Comparison of ENCODE assay signal across 19 mouse cellular contexts in the genomic region with DNA sequence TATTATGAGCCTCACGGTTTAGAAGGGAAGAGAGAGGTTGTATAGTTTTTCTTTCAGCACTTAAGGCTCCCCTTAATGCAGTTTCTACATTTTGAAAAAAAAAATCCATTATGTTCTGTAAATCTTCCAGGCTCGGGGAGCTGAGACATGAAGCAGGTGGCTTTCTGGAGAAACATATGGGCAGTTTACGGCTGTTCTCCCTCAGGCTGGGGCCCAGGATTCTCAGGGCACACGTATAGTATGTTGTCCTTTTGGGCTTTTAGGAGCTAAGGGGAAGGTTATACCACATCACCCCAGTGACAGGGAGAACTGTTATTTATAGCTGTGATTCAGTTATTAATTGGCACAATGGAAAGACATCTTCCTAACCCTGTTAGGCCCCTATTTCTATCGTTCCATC. TPM values are rescaled to one million over a fixed set of nuclear protein-coding genes. Genes with fewer than 3 reads are reported as not detected.
DNase-seq lines count a peak whose midpoint lies in the region; ATAC-seq lines count a peak whose summit lies in the region.
"Had no signal": no experiment of that assay in that cellular context is flagged by ENCODE, and none has a peak within 500 bp of the region (broad histone marks: within the 10 kb centered on the region; RNA-seq: fewer than 3 reads in every experiment).

No protein-coding gene starts in this region.

- peak; percentile 49 for DNase-seq in forebrain, embryonic 14.5 days (ENCODE audit: low spot score)
- DNase-seq in forebrain, embryonic 11.5 days (ENCODE audit: low spot score), result no peak
- DNase-seq in midbrain, embryonic 14.5 days, result no peak
- no peak for DNase-seq in adrenal gland, adult 8-10 months
- DNase-seq in heart, adult 18-20 months, result no peak
- DNase-seq: adrenal gland, postnatal 25 days; embryo, embryonic 11 days; gastrocnemius, postnatal 14 days; heart, postnatal 10 days; layer of hippocampus, postnatal 36 days; left cerebral cortex, postnatal 4 days; lung, adult 2 months; lung, postnatal 4 days had no signal

- H3K36me3 ChIP-seq in forebrain, embryonic 14.5 days (ENCODE audit: control insufficient read depth, insufficient read depth, low read length), result no peaks in the 10 kb centered on the region
- H3K36me3 ChIP-seq in forebrain, embryonic 11.5 days (ENCODE audit: control insufficient read depth, insufficient read depth, low read length), result no peaks in the 10 kb centered on the region
- H3K36me3 ChIP-seq in midbrain, embryonic 14.5 days (ENCODE audit: control insufficient read depth, insufficient read depth, low read length), result no peaks in the 10 kb centered on the region
- H3K36me3 ChIP-seq in midbrain, embryonic 13.5 days, result no peaks in the 10 kb centered on the region
- no peaks in the 10 kb centered on the region for H3K36me3 ChIP-seq in forebrain, embryonic 15.5 days
- H3K36me3 ChIP-seq: embryonic facial prominence, embryonic 15.5 days; kidney, embryonic 15.5 days had no signal

- 51% methylated on average over 5 of the region's 5 CpGs for WGBS in forebrain, embryonic 14.5 days
- 67% methylated on average over 5 of the region's 5 CpGs for WGBS in forebrain, embryonic 11.5 days
- 51% methylated on average over 5 of the region's 5 CpGs for WGBS in midbrain, embryonic 14.5 days
- whole genome bisulfite sequencing in midbrain, embryonic 13.5 days, result 59% methylated on average over 5 of the region's 5 CpGs
- WGBS in forebrain, embryonic 15.5 days, result 50% methylated on average over 5 of the region's 5 CpGs

- H3K27me3 ChIP-seq in forebrain, embryonic 14.5 days (replicated peaks; ENCODE audit: control insufficient read depth, insufficient read depth, low read length), result no peaks in the 10 kb centered on the region
- no peaks in the 10 kb centered on the region for H3K27me3 ChIP-seq in forebrain, embryonic 11.5 days (ENCODE audit: control insufficient read depth, insufficient read depth, low read length)
- H3K27me3 ChIP-seq in midbrain, embryonic 14.5 days (ENCODE audit: control insufficient read depth, insufficient read depth, low read length), result no peaks in the 10 kb centered on the region
- H3K27me3 ChIP-seq in midbrain, embryonic 13.5 days, result no peaks in the 10 kb centered on the region
- H3K27me3 ChIP-seq in forebrain, embryonic 15.5 days, result no peaks in the 10 kb centered on the region
- H3K27me3 ChIP-seq: embryonic facial prominence, embryonic 15.5 days; kidney, embryonic 15.5 days had no signal

- no peaks in the 10 kb centered on the region for H3K9me3 ChIP-seq in forebrain, embryonic 14.5 days (replicated peaks; ENCODE audit: control insufficient read depth, low read length)
- H3K9me3 ChIP-seq in forebrain, embryonic 11.5 days (ENCODE audit: control insufficient read depth, low read length), result no peaks in the 10 kb centered on the region
- H3K9me3 ChIP-seq in midbrain, embryonic 14.5 days (ENCODE audit: control insufficient read depth, low read length), result no peaks in the 10 kb centered on the region
- no peaks in the 10 kb centered on the region for H3K9me3 ChIP-seq in midbrain, embryonic 13.5 days
- H3K9me3 ChIP-seq in forebrain, embryonic 15.5 days, result no peaks in the 10 kb centered on the region
- H3K9me3 ChIP-seq: embryonic facial prominence, embryonic 15.5 days; kidney, embryonic 15.5 days had no signal

- H3K27ac ChIP-seq in forebrain, embryonic 14.5 days (ENCODE audit: low read depth, low read length), result no peak overlapping the region
- H3K27ac ChIP-seq in forebrain, embryonic 11.5 days (ENCODE audit: low read depth, low read length), result no peak overlapping the region
- peak overlapping the region; percentile 55 for H3K27ac ChIP-seq in midbrain, embryonic 14.5 days (replicated peaks; ENCODE audit: low read depth, low read length)
- H3K27ac ChIP-seq in midbrain, embryonic 13.5 days, result no peak overlapping the region
- H3K27ac ChIP-seq in forebrain, embryonic 15.5 days (replicated peaks), result 0 out of 2 replicates have a peak overlapping the region, but pooled peaks have one; percentile 11
- H3K27ac ChIP-seq: embryonic facial prominence, embryonic 15.5 days; kidney, embryonic 15.5 days had no signal

- H3K9ac ChIP-seq in forebrain, embryonic 14.5 days (ENCODE audit: low read length), result no peak overlapping the region
- no peak overlapping the region for H3K9ac ChIP-seq in forebrain, embryonic 11.5 days (ENCODE audit: low read length)
- H3K9ac ChIP-seq in midbrain, embryonic 14.5 days (replicated peaks; ENCODE audit: low read length), result no peak overlapping the region; the same call in 1 of the 2 replicates
- no peak overlapping the region for H3K9ac ChIP-seq in midbrain, embryonic 13.5 days (replicated peaks)
- H3K9ac ChIP-seq in forebrain, embryonic 15.5 days (replicated peaks), result no peak overlapping the region
- H3K9ac ChIP-seq: embryonic facial prominence, embryonic 15.5 days; kidney, embryonic 15.5 days had no signal

- peak; percentile 40; the same call in 1 of the 2 replicates for ATAC-seq in forebrain, embryonic 14.5 days
- ATAC-seq in forebrain, embryonic 11.5 days (replicated peaks; ENCODE audit: low FRiP score), result no peak
- no peak for ATAC-seq in midbrain, embryonic 14.5 days (ENCODE audit: low FRiP score, low TSS enrichment)
- ATAC-seq in midbrain, embryonic 13.5 days, result no peak
- ATAC-seq in forebrain, embryonic 15.5 days (replicated peaks), result 0 out of 2 replicates have a peak, but pooled peaks have one; percentile 32

- H3K4me1 ChIP-seq in forebrain, embryonic 14.5 days (ENCODE audit: control insufficient read depth, insufficient read depth, low read length), result peaks cover 5% of the 10 kb centered on the region; the same call in 1 of the 2 replicates
- H3K4me1 ChIP-seq in forebrain, embryonic 11.5 days (replicated peaks; ENCODE audit: control insufficient read depth, insufficient read depth, low read length), result no peaks in the 10 kb centered on the region; the same call in 1 of the 2 replicates
- H3K4me1 ChIP-seq in midbrain, embryonic 14.5 days (ENCODE audit: control insufficient read depth, insufficient read depth, low read length), result peaks cover 14% of the 10 kb centered on the region; the same call in 1 of the 2 replicates
- H3K4me1 ChIP-seq in midbrain, embryonic 13.5 days (replicated peaks), result peaks cover 21% of the 10 kb centered on the region
- H3K4me1 ChIP-seq in forebrain, embryonic 15.5 days, result peaks cover 18% of the 10 kb centered on the region
- H3K4me1 ChIP-seq: embryonic facial prominence, embryonic 15.5 days; kidney, embryonic 15.5 days had no signal

- no peak overlapping the region for H3K4me2 ChIP-seq in forebrain, embryonic 14.5 days (ENCODE audit: low read length)
- no peak overlapping the region for H3K4me2 ChIP-seq in forebrain, embryonic 11.5 days (ENCODE audit: low read depth, low read length, severe bottlenecking)
- H3K4me2 ChIP-seq in midbrain, embryonic 14.5 days (ENCODE audit: low read length), result no peak overlapping the region
- no peak overlapping the region for H3K4me2 ChIP-seq in midbrain, embryonic 13.5 days (replicated peaks)
- no peak overlapping the region for H3K4me2 ChIP-seq in forebrain, embryonic 15.5 days (replicated peaks)
- H3K4me2 ChIP-seq: embryonic facial prominence, embryonic 15.5 days; kidney, embryonic 15.5 days; liver, embryonic 11.5 days; midbrain, embryonic 11.5 days had no signal

- no peak overlapping the region for H3K4me3 ChIP-seq in forebrain, embryonic 14.5 days (ENCODE audit: low read depth, low read length)
- H3K4me3 ChIP-seq in forebrain, embryonic 11.5 days (ENCODE audit: low read depth, low read length), result no peak overlapping the region
- no peak overlapping the region for H3K4me3 ChIP-seq in midbrain, embryonic 14.5 days (replicated peaks; ENCODE audit: low read depth, low read length)
- no peak overlapping the region for H3K4me3 ChIP-seq in midbrain, embryonic 13.5 days (replicated peaks)
- H3K4me3 ChIP-seq in forebrain, embryonic 15.5 days, result no peak overlapping the region
- H3K4me3 ChIP-seq: embryonic facial prominence, embryonic 15.5 days; kidney, embryonic 15.5 days had no signal

RNA-seq across cellular contexts. Expression of a gene that starts 12.7 kb away (rescaled TPM):
- polyA plus RNA-seq in forebrain, embryonic 14.5 days (2014; fragmentation: Nextera tagmentation; extraction: Ambion mirVana), result 55.9 and 66.5 TPM in 2 replicates
- polyA plus RNA-seq in forebrain, embryonic 11.5 days (2014; fragmentation: Nextera tagmentation; extraction: Ambion mirVana), result 56.6 and 58.9 TPM in 2 replicates
- 73.5 and 91.0 TPM in 2 replicates for polyA plus RNA-seq in midbrain, embryonic 14.5 days (2014; fragmentation: Nextera tagmentation; extraction: Ambion mirVana)
- polyA plus RNA-seq in midbrain, embryonic 13.5 days (2015; fragmentation: Nextera tagmentation; extraction: Ambion mirVana), result 69.2 and 69.4 TPM in 2 replicates
- 63.5 and 67.5 TPM in 2 replicates for polyA plus RNA-seq in forebrain, embryonic 15.5 days (2015; fragmentation: Nextera tagmentation; extraction: Ambion mirVana)
- 1 to 10 TPM; 4.4 to 8.6 (median 6.0) TPM for total RNA-seq in adrenal gland, adult 8-10 months (2022)
- under 1 TPM; 0.52 to 0.80 TPM for total RNA-seq in heart, adult 18-20 months (2021)

Comparison
In these comparisons a context has a peak if more than half of its experiments do, and no peak if none do; other contexts are left out.
1. ATAC-seq: peak in forebrain, embryonic 14.5 days (single experiment) and forebrain, embryonic 15.5 days (single experiment); none in forebrain, embryonic 11.5 days (single experiment), midbrain, embryonic 14.5 days (single experiment) and midbrain, embryonic 13.5 days (single experiment).
2. H3K27ac ChIP-seq: peak in midbrain, embryonic 14.5 days (single experiment) and forebrain, embryonic 15.5 days (single experiment); none in forebrain, embryonic 14.5 days (single experiment), forebrain, embryonic 11.5 days (single experiment) and midbrain, embryonic 13.5 days (single experiment).